In genomic region chr5:98169376-98170351, GRCm38 (mm10) we compare ENCODE assay signal across 10 mouse cellular contexts. TPM values are rescaled to one million over a fixed set of nuclear protein-coding genes. Genes with fewer than 3 reads are reported as not detected.
DNase-seq lines count a peak whose midpoint lies in the region; ATAC-seq lines count a peak whose summit lies in the region.
"Had no signal": no experiment of that assay in that cellular context is flagged by ENCODE, and none has a peak within 500 bp of the region (broad histone marks: within the 10 kb centered on the region; RNA-seq: fewer than 3 reads in every experiment).

No protein-coding gene starts in this region.

- no peaks in the 10 kb centered on the region for H3K9me3 ChIP-seq in kidney, embryonic 14.5 days (ENCODE audit: control insufficient read depth, low read length)
- no peaks in the 10 kb centered on the region for H3K9me3 ChIP-seq in hindbrain, embryonic 14.5 days (ENCODE audit: control insufficient read depth, low read length)
- H3K9me3 ChIP-seq in neural tube, embryonic 11.5 days (ENCODE audit: control insufficient read depth, low read length): no peaks in the 10 kb centered on the region
- H3K9me3 ChIP-seq in liver, embryonic 11.5 days (ENCODE audit: control insufficient read depth, low read length): no peaks in the 10 kb centered on the region

- no peak overlapping the region for H3K9ac ChIP-seq in kidney, embryonic 14.5 days (ENCODE audit: low read depth, low read length)
- H3K9ac ChIP-seq in hindbrain, embryonic 14.5 days: no peak overlapping the region
- no peak overlapping the region for H3K9ac ChIP-seq in neural tube, embryonic 11.5 days (ENCODE audit: low read length)
- H3K9ac ChIP-seq in liver, embryonic 11.5 days (ENCODE audit: low read depth, low read length): no peak overlapping the region

- ATAC-seq in kidney, embryonic 14.5 days (ENCODE audit: low FRiP score, low TSS enrichment): no peak
- ATAC-seq in hindbrain, embryonic 14.5 days (ENCODE audit: low FRiP score): no peak
- ATAC-seq in neural tube, embryonic 11.5 days (ENCODE audit: insufficient read depth, low FRiP score, low TSS enrichment): peak; percentile 66
- ATAC-seq in liver, embryonic 11.5 days (replicated peaks; ENCODE audit: low FRiP score): no peak

- peak overlapping the region; percentile 52; the same call in 1 of the 2 replicates for H3K4me3 ChIP-seq in kidney, embryonic 14.5 days (ENCODE audit: low read length)
- H3K4me3 ChIP-seq in hindbrain, embryonic 14.5 days (replicated peaks; ENCODE audit: low read length): peak overlapping the region; percentile 46; the same call in 1 of the 2 replicates
- H3K4me3 ChIP-seq in neural tube, embryonic 11.5 days (ENCODE audit: low read depth, low read length): 0 out of 2 replicates have a peak overlapping the region, but pooled peaks have one; percentile 9
- H3K4me3 ChIP-seq in liver, embryonic 11.5 days (ENCODE audit: low read depth, low read length): no peak overlapping the region

- H3K36me3 ChIP-seq in kidney, embryonic 14.5 days (ENCODE audit: control insufficient read depth, insufficient read depth, low read length): no peaks in the 10 kb centered on the region
- H3K36me3 ChIP-seq in hindbrain, embryonic 14.5 days (replicated peaks; ENCODE audit: control insufficient read depth, insufficient read depth): no peaks in the 10 kb centered on the region
- no peaks in the 10 kb centered on the region for H3K36me3 ChIP-seq in neural tube, embryonic 11.5 days (ENCODE audit: control insufficient read depth, insufficient read depth, low read length)
- H3K36me3 ChIP-seq in liver, embryonic 11.5 days (ENCODE audit: control insufficient read depth, insufficient read depth, low read length): no peaks in the 10 kb centered on the region

- H3K27ac ChIP-seq in kidney, embryonic 14.5 days (ENCODE audit: low read depth, low read length): no peak overlapping the region
- H3K27ac ChIP-seq in hindbrain, embryonic 14.5 days: no peak overlapping the region; the same call in 1 of the 2 replicates
- peak overlapping the region; percentile 63 for H3K27ac ChIP-seq in neural tube, embryonic 11.5 days (ENCODE audit: low read depth, low read length)
- no peak overlapping the region for H3K27ac ChIP-seq in liver, embryonic 11.5 days (ENCODE audit: low read depth, low read length)

- 1% methylated on average over 30 of the region's 30 CpGs for WGBS in kidney, embryonic 14.5 days
- WGBS in hindbrain, embryonic 14.5 days: 2% methylated on average over 30 of the region's 30 CpGs
- under 1% methylated on average over 30 of the region's 30 CpGs for whole genome bisulfite sequencing in neural tube, embryonic 11.5 days
- WGBS in liver, embryonic 11.5 days: 2% methylated on average over 30 of the region's 30 CpGs

- H3K4me1 ChIP-seq in kidney, embryonic 14.5 days (ENCODE audit: control insufficient read depth, insufficient read depth, low read length): peaks cover 11% of the 10 kb centered on the region; the same call in 1 of the 2 replicates
- peaks cover 25% of the 10 kb centered on the region for H3K4me1 ChIP-seq in hindbrain, embryonic 14.5 days (replicated peaks; ENCODE audit: control insufficient read depth, insufficient read depth, low read length)
- H3K4me1 ChIP-seq in neural tube, embryonic 11.5 days (ENCODE audit: control insufficient read depth, insufficient read depth, low read length): peaks cover 28% of the 10 kb centered on the region
- no peaks in the 10 kb centered on the region for H3K4me1 ChIP-seq in liver, embryonic 11.5 days (replicated peaks; ENCODE audit: control insufficient read depth, insufficient read depth, low read length)

- peaks cover 93% of the 10 kb centered on the region for H3K27me3 ChIP-seq in kidney, embryonic 14.5 days (ENCODE audit: control insufficient read depth, insufficient read depth, low read length)
- H3K27me3 ChIP-seq in hindbrain, embryonic 14.5 days (ENCODE audit: control insufficient read depth, insufficient read depth, low read length): peaks cover 76% of the 10 kb centered on the region
- peaks cover 56% of the 10 kb centered on the region for H3K27me3 ChIP-seq in neural tube, embryonic 11.5 days (ENCODE audit: control insufficient read depth, insufficient read depth, low read length)
- peaks cover 93% of the 10 kb centered on the region for H3K27me3 ChIP-seq in liver, embryonic 11.5 days (replicated peaks; ENCODE audit: control insufficient read depth, insufficient read depth, low read length)

- H3K4me2 ChIP-seq in kidney, embryonic 14.5 days (replicated peaks; ENCODE audit: low read depth, low read length): no peak overlapping the region
- H3K4me2 ChIP-seq in hindbrain, embryonic 14.5 days (replicated peaks): peak overlapping the region; percentile 72
- peak overlapping the region; percentile 66 for H3K4me2 ChIP-seq in neural tube, embryonic 11.5 days (ENCODE audit: low read depth)
- no peak overlapping the region for H3K4me2 ChIP-seq in liver, embryonic 11.5 days

- DNase-seq in kidney, postnatal 14 days: no peak
- DNase-seq in embryo, embryonic 11 days: peak; percentile 70
- peak; percentile 58 for DNase-seq in hindbrain, embryonic 14.5 days (ENCODE audit: low spot score)
- peak; percentile 76 for DNase-seq in neural tube, embryonic 11.5 days (ENCODE audit: low spot score)
- DNase-seq in layer of hippocampus, postnatal 14 days (ENCODE audit: low spot score in 2 of 2): no peak
- DNase-seq in adrenal gland, postnatal 36 days: no peak
- no peak for DNase-seq in liver, embryonic 11.5 days (ENCODE audit: low spot score)

RNA-seq across cellular contexts. Expression of gene Prdm8, which starts 2.7 kb away (rescaled TPM):
- polyA plus RNA-seq in kidney, embryonic 14.5 days (2014; fragmentation: Nextera tagmentation; extraction: Ambion mirVana): not detected in 2 replicates
- polyA plus RNA-seq in hindbrain, embryonic 14.5 days (2014; fragmentation: Nextera tagmentation; extraction: Ambion mirVana): 4.9 and 5.3 TPM in 2 replicates
- polyA plus RNA-seq in neural tube, embryonic 11.5 days (2014; fragmentation: Nextera tagmentation; extraction: Ambion mirVana): 5.9 and 6.1 TPM in 2 replicates
- 10 to 100 TPM; 62.1 to 75.4 TPM for total RNA-seq in layer of hippocampus, postnatal 14 days (2021)
- under 1 TPM in 1 of 2 experiments, not detected in 1; 0.10 TPM for total RNA-seq in adrenal gland, postnatal 36 days (2021)
- not detected in 2 replicates for polyA plus RNA-seq in liver, embryonic 11.5 days (2014; fragmentation: Nextera tagmentation; extraction: Ambion mirVana)
- total RNA-seq: megakaryocyte progenitor cell, adult 5-6 weeks; MEL had no signal

Comparison
In these comparisons a context has a peak if more than half of its experiments do, and no peak if none do; other contexts are left out.
1. H3K4me2 ChIP-seq: peak in hindbrain, embryonic 14.5 days (single experiment) and neural tube, embryonic 11.5 days (single experiment); none in kidney, embryonic 14.5 days (single experiment) and liver, embryonic 11.5 days (single experiment).
2. DNase-seq: peak in embryo, embryonic 11 days (single experiment), hindbrain, embryonic 14.5 days (single experiment) and neural tube, embryonic 11.5 days (single experiment); none in kidney, postnatal 14 days (single experiment), layer of hippocampus, postnatal 14 days (0 of 2), adrenal gland, postnatal 36 days (0 of 2) and liver, embryonic 11.5 days (single experiment).